Mouse (Mus musculus) hindbrain, embryonic 14.5 days (tissue): Measurements from ENCODE around the gene Qpct. TPM values are rescaled to one million over a fixed set of nuclear protein-coding genes. Genes with fewer than 3 reads are reported as not detected.

Experiments
- ATAC-seq: fragments of 200-750 bp; cut with Nextera tagmentation; 2 replicates; pipeline ENCODE4 v1.8.0; 2017; ENCODE audit warnings: moderate number of reproducible peaks, mild to moderate bottlenecking, moderate TSS enrichment, moderate library complexity; ENCODE audit not compliant: low FRiP score
- DNase-seq: peaks from one replicate; pipeline ENCODE4 v3.0.0-alpha.2; 2015; ENCODE audit warnings: low spot score
- H3K27ac ChIP-seq: fragments of 300-500 bp; sonication (generic); 2 replicates; pipeline ENCODE4 v1.5.1; 2014; ENCODE audit warnings: mild to moderate bottlenecking, moderate library complexity
- H3K27me3 ChIP-seq: fragments of 300-500 bp; sonication (generic); 2 replicates; pipeline ENCODE4 v1.6.1; 2014; ENCODE audit warnings: mild to moderate bottlenecking, low read length, mixed read lengths; ENCODE audit not compliant: control insufficient read depth, insufficient read depth
- H3K36me3 ChIP-seq: fragments of 300-500 bp; sonication (generic); replicated peaks from 2 replicates; pipeline ENCODE4 v1.6.1; 2014; ENCODE audit not compliant: control insufficient read depth, insufficient read depth
- H3K4me1 ChIP-seq: fragments of 300-500 bp; sonication (generic); replicated peaks from 2 replicates; pipeline ENCODE4 v1.6.1; 2014; ENCODE audit warnings: antibody characterized with exemption, low read length, mixed read lengths; ENCODE audit not compliant: control insufficient read depth, insufficient read depth
- H3K4me2 ChIP-seq: fragments of 300-500 bp; sonication (generic); replicated peaks from 2 replicates; pipeline ENCODE4 v1.6.1; 2014; ENCODE audit warnings: mild to moderate bottlenecking, moderate library complexity
- H3K4me3 ChIP-seq: fragments of 300-500 bp; sonication (generic); replicated peaks from 2 replicates; pipeline ENCODE4 v1.5.1; 2014; ENCODE audit warnings: mild to moderate bottlenecking, low read length
- H3K9ac ChIP-seq: fragments of 300-500 bp; sonication (generic); 2 replicates; pipeline ENCODE4 v1.6.1; 2014
- H3K9me3 ChIP-seq: fragments of 300-500 bp; sonication (generic); 2 replicates; pipeline ENCODE4 v1.6.1; 2016; ENCODE audit warnings: low read length; ENCODE audit not compliant: control insufficient read depth
- WGBS: fragments of 180-500 bp; shearing (Covaris S2); extraction: QIAGEN DNeasy Blood & Tissue Kit; methylation state at CpG from one replicate; pipeline ENCODE4 v1.1.7; 2014; 5-methylcytosine and 5-hydroxymethylcytosine counted together
- polyA plus RNA-seq: library from polyadenylated mRNA; unstranded; fragments of >200 nt; fragmentation: Nextera tagmentation; extraction: Ambion mirVana; gene quantifications from 2 replicates; pipeline ENCODE4 v1.2.1, GENCODE M21; 2014

Gene Qpct
- 22.8 and 29.3 TPM in 2 replicates for polyA plus RNA-seq

DNA sequence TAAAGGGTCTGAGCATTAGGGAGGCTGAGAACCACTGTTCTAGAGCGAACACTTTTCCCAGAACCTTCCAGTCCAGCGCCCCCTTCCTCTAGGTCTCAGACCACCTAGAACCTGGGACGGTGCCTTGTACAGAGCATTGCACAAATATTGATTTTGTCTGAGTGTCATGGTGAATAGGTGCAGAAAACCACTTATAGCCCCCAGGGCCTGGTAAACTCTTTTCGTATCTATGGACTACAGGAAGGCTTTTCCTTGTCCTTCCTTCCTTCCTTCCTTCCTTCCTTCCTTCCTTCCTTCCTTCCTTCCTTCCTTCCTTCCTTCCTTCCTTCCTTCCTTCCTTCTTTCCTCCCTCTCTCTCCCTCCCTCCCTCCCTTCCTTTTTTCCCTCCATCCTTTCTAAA lies at the start of gene Qpct:
Gene Qpct (plus strand): TSS at position 301 of the 400 bp plus-strand sequence.
- no peaks in the 10 kb centered on the region for H3K9me3 ChIP-seq
- H3K4me2 ChIP-seq: peak within 1 kb of the TSS; percentile 70
- ATAC-seq (no peak), DNase-seq (no peak)
- peak within 1 kb of the TSS; percentile 59 for H3K9ac ChIP-seq
- no peaks in the 10 kb centered on the region for H3K4me1 ChIP-seq
- 66% methylated on average over 4 of the region's 4 CpGs for WGBS
- peak within 1 kb of the TSS; percentile 46 for H3K27ac ChIP-seq
- H3K36me3 ChIP-seq: no peaks in the 10 kb centered on the region
- no peaks in the 10 kb centered on the region for H3K27me3 ChIP-seq
- peak within 1 kb of the TSS; percentile 56 for H3K4me3 ChIP-seq

DNA sequence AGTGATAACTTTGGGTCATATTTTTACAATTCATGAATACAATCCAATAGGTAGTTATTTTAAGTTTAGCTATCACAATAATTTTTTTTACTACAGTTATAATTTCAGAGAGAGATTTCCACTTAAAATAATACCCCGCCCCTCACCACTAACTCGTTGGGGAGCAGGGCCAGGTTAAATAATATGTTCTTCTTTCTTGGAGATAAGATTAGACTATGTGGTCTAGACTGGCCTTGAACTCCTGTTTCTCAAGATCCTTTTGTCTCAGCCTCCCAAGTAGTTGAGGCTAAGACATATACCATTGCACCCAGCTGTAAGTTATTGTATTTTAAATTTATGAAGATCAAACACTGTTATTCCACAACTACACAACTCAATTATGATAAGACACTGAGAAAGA lies 38.1 kb upstream of the Qpct start:
- Histone ChIP-seq H3K9ac (no peak overlapping the region), H3K36me3 (0 out of 2 replicates have a peak, but pooled peaks cover 9% of the 10 kb centered on the region), H3K27ac (no peak overlapping the region), H3K4me1 (no peaks in the 10 kb centered on the region), H3K27me3 (no peaks in the 10 kb centered on the region), H3K4me2 (no peak overlapping the region), H3K9me3 (no peaks in the 10 kb centered on the region), H3K4me3 (no peak overlapping the region)
- WGBS: 94% methylated on average over 2 of the region's 2 CpGs
- DNase-seq (no peak), ATAC-seq (no peak)

DNA sequence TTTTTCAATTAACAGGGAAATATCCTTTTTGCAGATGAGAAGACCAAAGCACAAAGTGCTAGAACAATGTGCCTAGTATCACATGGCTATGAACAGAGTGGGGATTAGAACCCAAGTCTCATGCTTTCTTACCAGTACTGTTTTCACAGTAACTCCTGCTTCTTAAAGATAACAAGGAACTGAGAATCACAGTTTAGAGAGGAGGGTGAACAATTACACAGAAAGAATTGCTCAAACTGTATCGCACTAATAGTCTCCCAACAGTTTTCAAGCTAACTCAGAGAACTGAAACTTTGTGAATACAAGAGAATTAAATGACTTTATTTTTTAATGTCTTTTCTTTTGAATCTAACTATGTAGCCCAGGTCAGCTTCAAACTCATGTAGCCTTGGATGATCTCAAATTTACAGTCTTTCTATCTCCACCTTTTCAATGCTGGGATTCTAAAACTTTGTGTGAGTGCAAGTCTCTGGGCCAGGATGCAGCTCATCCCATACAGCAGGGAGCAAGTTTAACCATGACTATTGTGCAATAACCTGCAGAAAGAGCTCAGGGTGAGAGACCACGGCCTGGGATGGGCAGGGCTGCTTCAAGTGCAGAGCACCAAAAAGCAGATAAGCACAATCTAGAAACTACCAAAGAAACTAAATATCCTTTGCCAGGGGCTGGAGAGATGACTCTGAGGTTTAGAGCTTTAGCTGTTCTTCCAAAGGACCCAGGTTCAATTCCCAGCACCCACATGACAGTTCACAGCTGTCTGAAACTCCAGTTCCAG lies 36.6 kb upstream of the Qpct start:
- 96% methylated on average over 2 of the region's 2 CpGs for WGBS
- Histone ChIP-seq H3K4me3 (no peak overlapping the region), H3K4me2 (no peak overlapping the region), H3K9ac (no peak overlapping the region), H3K36me3 (0 out of 2 replicates have a peak, but pooled peaks cover 9% of the 10 kb centered on the region), H3K27me3 (no peaks in the 10 kb centered on the region), H3K27ac (no peak overlapping the region), H3K9me3 (no peaks in the 10 kb centered on the region), H3K4me1 (peaks cover 12% of the 10 kb centered on the region; the same call in 1 of the 2 replicates)
- ATAC-seq: no peak
- no peak for DNase-seq

DNA sequence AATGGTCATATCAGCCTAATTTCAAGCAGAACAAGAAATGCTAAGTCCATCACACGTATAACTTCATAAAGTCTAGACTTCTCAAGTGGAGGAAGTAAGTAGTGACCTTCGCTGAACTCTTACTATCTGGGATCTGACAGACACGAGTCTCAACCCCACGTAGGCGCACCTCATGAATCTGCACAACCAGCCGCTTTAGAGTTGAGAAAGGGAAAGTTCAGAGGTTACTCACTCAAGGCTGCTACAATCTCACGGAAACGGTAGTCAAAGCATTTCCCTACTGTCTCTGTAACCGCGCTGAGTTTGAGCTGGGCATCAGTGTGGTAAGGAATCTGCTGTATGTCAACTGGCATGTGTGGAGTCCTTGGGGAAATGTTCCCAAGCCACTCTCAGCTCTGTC lies 35.9 kb upstream of the Qpct start:
- H3K4me3 ChIP-seq: no peak overlapping the region
- H3K36me3 ChIP-seq: 0 out of 2 replicates have a peak, but pooled peaks cover 9% of the 10 kb centered on the region
- WGBS: 82% methylated on average over 10 of the region's 10 CpGs

DNA sequence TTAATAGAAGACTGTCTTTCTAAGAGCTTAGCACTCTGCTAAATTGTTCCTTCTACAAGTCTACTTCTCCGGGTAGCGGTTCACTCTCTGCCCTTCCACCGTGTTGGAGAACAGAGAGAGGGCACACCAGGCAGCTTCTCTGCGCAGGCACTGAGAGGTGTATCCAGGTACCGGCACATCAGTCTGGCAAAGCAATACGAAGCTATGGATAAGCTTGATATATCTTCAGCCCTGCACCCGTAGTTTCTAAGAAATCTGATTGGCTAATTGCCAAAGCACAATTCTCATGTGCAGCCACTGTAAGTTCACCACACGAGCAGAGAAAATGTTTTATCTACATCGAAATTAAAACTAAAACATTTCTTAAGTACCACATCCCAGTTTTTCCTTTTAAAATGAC lies 33.3 kb upstream of the Qpct start:
- H3K36me3 ChIP-seq: no peaks in the 10 kb centered on the region
- peak; percentile 30 for DNase-seq
- H3K4me1 ChIP-seq: peaks cover 13% of the 10 kb centered on the region; the same call in 1 of the 2 replicates
- peak overlapping the region; percentile 82 for H3K4me2 ChIP-seq
- H3K9ac ChIP-seq: peak overlapping the region; percentile 40
- 62% methylated on average over 9 of the region's 9 CpGs for WGBS
- H3K9me3 ChIP-seq: no peaks in the 10 kb centered on the region
- no peak overlapping the region for H3K4me3 ChIP-seq
- no peak for ATAC-seq
- H3K27ac ChIP-seq: no peak overlapping the region
- peaks cover 11% of the 10 kb centered on the region for H3K27me3 ChIP-seq

More for the DNA sequence above, 35.9 kb upstream of the Qpct start:
- H3K4me1 ChIP-seq: peaks cover 13% of the 10 kb centered on the region; the same call in 1 of the 2 replicates
- no peaks in the 10 kb centered on the region for H3K9me3 ChIP-seq
- no peaks in the 10 kb centered on the region for H3K27me3 ChIP-seq
- no peak overlapping the region for H3K4me2 ChIP-seq
- DNase-seq: no peak
- no peak overlapping the region for H3K9ac ChIP-seq
- no peak overlapping the region for H3K27ac ChIP-seq
- no peak for ATAC-seq

DNA sequence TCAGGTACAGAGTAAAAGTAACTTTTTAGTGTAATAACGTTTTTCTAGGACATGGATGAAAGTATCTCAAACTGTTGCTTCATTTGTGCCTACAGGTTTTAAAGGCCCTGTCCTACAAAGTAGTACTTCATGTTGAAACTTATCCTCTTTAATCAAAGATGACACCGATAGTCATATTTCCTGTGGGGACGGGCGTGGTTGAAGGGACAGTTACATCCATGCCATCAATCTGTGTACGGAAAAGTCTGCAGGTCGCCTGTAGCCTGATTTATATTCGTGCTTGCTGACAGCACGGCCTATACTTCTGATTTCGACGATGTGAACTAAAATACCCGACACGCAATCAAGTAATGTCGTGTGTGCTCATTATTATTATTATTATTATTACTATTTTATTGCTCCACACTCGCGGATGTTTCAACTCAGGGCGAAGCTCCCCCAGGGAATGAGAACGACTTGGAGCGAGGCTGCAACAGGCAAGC lies 31.9 kb upstream of the Qpct start:
- H3K27ac ChIP-seq: peak overlapping the region; percentile 76
- WGBS: under 1% methylated on average over 18 of the region's 18 CpGs
- no peak for DNase-seq
- peaks cover 11% of the 10 kb centered on the region for H3K27me3 ChIP-seq
- peak overlapping the region; percentile 73 for H3K9ac ChIP-seq
- H3K4me3 ChIP-seq: peak overlapping the region; percentile 74
- no peaks in the 10 kb centered on the region for H3K36me3 ChIP-seq
- peak overlapping the region; percentile 82 for H3K4me2 ChIP-seq
- H3K9me3 ChIP-seq: no peaks in the 10 kb centered on the region
- H3K4me1 ChIP-seq: peaks cover 13% of the 10 kb centered on the region; the same call in 1 of the 2 replicates
- no peak; the same call in 1 of the 2 replicates for ATAC-seq

DNA sequence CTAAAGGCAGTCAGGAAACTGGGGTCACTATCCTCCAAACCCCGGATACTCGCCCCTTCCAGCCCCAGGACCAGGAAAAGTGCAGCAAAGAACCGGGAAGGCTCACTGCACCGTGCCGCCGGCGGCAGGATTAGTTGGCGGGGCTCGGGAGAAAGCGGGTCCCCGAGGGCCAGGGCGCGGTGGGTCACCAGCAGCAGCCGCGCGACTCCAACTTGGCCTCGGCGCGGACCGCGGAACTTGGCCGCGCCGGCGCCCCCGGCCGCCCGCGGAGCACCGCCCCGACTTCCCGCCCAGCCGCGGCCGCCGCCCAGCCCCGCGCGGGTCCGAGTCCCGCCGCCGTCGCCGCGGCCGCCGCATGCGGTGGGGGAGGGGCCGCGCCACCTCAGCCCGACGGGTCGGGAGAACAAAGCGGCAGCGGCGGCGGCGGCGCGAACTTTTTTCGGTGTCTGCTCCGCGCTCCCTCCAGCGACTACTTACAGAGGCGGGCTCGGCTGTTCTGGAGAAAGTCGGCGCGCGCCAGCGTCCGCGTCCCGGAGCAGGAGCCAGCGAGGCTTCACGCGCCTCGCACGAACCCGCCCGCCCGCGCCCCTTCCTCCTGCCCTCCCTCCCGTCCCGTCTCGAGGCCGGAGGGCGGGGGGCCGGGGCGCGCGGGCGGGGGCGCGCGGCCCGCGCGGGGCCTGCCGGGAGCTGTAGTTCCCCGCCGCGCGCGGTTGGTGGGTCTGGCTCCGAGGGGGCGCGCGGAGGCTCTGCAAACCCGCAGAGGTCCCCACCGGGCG lies 31.3 kb upstream of the Qpct start, which contains the start of gene Prkd3:
Gene Prkd3 (minus strand): TSS at position 609 of the 776 bp plus-strand sequence.
- Histone ChIP-seq H3K36me3 (no peaks in the 10 kb centered on the region), H3K4me2 (peak within 1 kb of the TSS; percentile 82), H3K4me1 (peaks cover 13% of the 10 kb centered on the region; the same call in 1 of the 2 replicates), H3K27me3 (peaks cover 11% of the 10 kb centered on the region), H3K4me3 (peak within 1 kb of the TSS; percentile 74), H3K9ac (peak within 1 kb of the TSS; percentile 73), H3K9me3 (no peaks in the 10 kb centered on the region), H3K27ac (peak within 1 kb of the TSS; percentile 76)
- peak; percentile 67 for DNase-seq
- WGBS: under 1% methylated on average over 77 of the region's 113 CpGs
- peak; percentile 93 for ATAC-seq

DNA sequence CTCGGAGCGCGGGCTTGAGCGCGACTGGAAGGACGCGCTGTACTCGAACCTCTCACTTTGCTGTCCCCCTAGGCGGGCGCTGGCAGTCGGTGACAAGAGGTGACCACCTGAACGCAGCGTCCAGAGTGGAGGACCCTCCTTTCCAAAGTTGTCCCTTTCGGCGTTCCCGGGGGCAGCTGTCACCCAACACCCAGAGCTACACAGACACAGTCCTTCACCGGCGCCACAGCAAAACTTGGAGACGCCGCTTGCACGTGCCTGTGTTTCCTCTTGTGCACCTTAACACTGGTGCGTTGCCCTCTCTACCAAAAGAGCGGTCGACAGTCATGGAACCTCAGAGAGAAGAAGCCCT lies 30.7 kb upstream of the Qpct start:
- peaks cover 13% of the 10 kb centered on the region; the same call in 1 of the 2 replicates for H3K4me1 ChIP-seq
- peak overlapping the region; percentile 82 for H3K4me2 ChIP-seq
- ATAC-seq (peak; percentile 69), DNase-seq (peak; percentile 24)
- H3K9ac ChIP-seq: peak overlapping the region; percentile 73
- 1% methylated on average over 24 of the region's 24 CpGs for WGBS
- peak overlapping the region; percentile 74 for H3K4me3 ChIP-seq
- H3K9me3 ChIP-seq: no peaks in the 10 kb centered on the region
- peaks cover 11% of the 10 kb centered on the region for H3K27me3 ChIP-seq
- H3K36me3 ChIP-seq: no peaks in the 10 kb centered on the region
- H3K27ac ChIP-seq: no peak overlapping the region

DNA sequence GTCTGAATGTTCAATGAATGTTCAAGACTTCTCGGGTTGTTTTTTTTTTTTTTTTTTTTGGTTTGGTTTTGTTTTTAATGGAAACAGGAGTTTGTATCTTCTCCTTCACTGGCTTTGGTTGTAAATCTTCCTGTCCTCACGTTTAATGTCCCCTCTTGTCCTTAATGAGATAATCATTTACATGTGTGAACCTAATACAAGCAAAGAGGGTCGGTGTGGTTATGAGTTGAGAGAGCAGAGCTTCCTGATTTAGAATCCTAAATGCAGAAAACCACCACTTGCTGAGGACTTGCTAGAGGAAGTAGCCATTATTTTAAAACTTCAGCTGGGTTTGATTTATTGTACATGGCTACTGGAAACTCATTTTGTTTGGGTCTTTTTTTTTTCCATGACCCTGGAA lies 29.0 kb upstream of the Qpct start:
- H3K4me1 ChIP-seq: peaks cover 13% of the 10 kb centered on the region; the same call in 1 of the 2 replicates
- no peak for DNase-seq
- H3K4me3 ChIP-seq: no peak overlapping the region
- no peak for ATAC-seq
- H3K36me3 ChIP-seq: no peaks in the 10 kb centered on the region
- H3K27me3 ChIP-seq: peaks cover 11% of the 10 kb centered on the region
- WGBS: 63% methylated on average over 3 of the region's 3 CpGs
- no peak overlapping the region for H3K27ac ChIP-seq
- H3K4me2 ChIP-seq: no peak overlapping the region
- no peak overlapping the region for H3K9ac ChIP-seq
- no peaks in the 10 kb centered on the region for H3K9me3 ChIP-seq
